Mouse (Mus musculus) liver, postnatal 0 days (tissue): Measurements from ENCODE around the gene Sis.

Experiments used
- CTCF ChIP-seq: sonication (generic); IDR thresholded peaks from 2 replicates; pipeline ENCODE4 v1.5.1; 2016; ENCODE audit warnings: antibody characterized with exemption, low read depth
- EP300 ChIP-seq: IDR thresholded peaks from 2 replicates; pipeline ENCODE4 v1.6.1; 2016; ENCODE audit warnings: antibody characterized with exemption, low read depth, mild to moderate bottlenecking

GRCm38 (mm10) chr3:72967675-72968074 lies at the start of gene Sis:
- TF ChIP-seq CTCF (no peak), EP300 (no peak)
